Mouse (Mus musculus) MEL (cell line): ENCODE measurements around the gene Myo1h. TPM values are rescaled to one million over a fixed set of nuclear protein-coding genes. Genes with fewer than 3 reads are reported as not detected.

Experiments used
- DNase-seq: peaks from one replicate; pipeline ENCODE4 v3.0.0; 2011; ENCODE audit warnings: low read depth, low spot score
- H3K27ac ChIP-seq: 2 replicates; pipeline ENCODE4 v1.5.1; 2012; ENCODE audit warnings: low read depth, mild to moderate bottlenecking, control low read depth, low read length, moderate library complexity; ENCODE audit not compliant: control insufficient read depth
- H3K27me3 ChIP-seq, 2 experiments: fragments of 150-350 bp in 1 of 2; sonication (generic) in 1 of 2; 2 replicates each; pipeline ENCODE4 v1.6.1; 2012; ENCODE audit warnings: low read length in 2 of 2, mild to moderate bottlenecking in 2 of 2, improper control_type of control experiment in 1 of 2, moderate library complexity in 1 of 2; ENCODE audit not compliant: insufficient read depth in 2 of 2, control insufficient read depth in 1 of 2
- H3K36me3 ChIP-seq, 2 experiments: 2 replicates each; pipeline ENCODE4 v1.6.1; 2012 to 2014; ENCODE audit warnings: low read length in 2 of 2, improper control_type of control experiment in 1 of 2, inconsistent platforms in 1 of 2, mild to moderate bottlenecking in 1 of 2; ENCODE audit not compliant: insufficient read depth in 2 of 2, control insufficient read depth in 1 of 2
- H3K4me1 ChIP-seq, 2 experiments: fragments of 150-350 bp in 1 of 2; sonication (generic) in 1 of 2; 2 replicates each; pipeline ENCODE4 v1.6.1; 2012; ENCODE audit warnings: low read length in 2 of 2, improper control_type of control experiment in 1 of 2, mild to moderate bottlenecking in 1 of 2; ENCODE audit not compliant: insufficient read depth in 2 of 2, control insufficient read depth in 1 of 2
- H3K4me3 ChIP-seq, 2 experiments: fragments of 150-350 bp in 1 of 2; sonication (generic) in 1 of 2; 2 replicates each; pipeline ENCODE4 v1.5.1; 2012; ENCODE audit warnings: low read depth in 2 of 2, low read length in 2 of 2, mild to moderate bottlenecking in 2 of 2, moderate library complexity in 2 of 2, control low read depth in 1 of 2, improper control_type of control experiment in 1 of 2; ENCODE audit not compliant: control insufficient read depth in 1 of 2, insufficient read depth in 1 of 2
- H3K79me2 ChIP-seq: 2 replicates; pipeline ENCODE4 v1.6.1; 2012; ENCODE audit warnings: mild to moderate bottlenecking, low read length, moderate library complexity; ENCODE audit not compliant: control insufficient read depth, poor library complexity, insufficient read depth
- H3K9ac ChIP-seq: 2 replicates; pipeline ENCODE4 v1.6.1; 2012; ENCODE audit warnings: low read depth, mild to moderate bottlenecking, control low read depth, low read length, moderate library complexity; ENCODE audit not compliant: control insufficient read depth, poor library complexity, severe bottlenecking
- H3K9me3 ChIP-seq: fragments of 150-350 bp; sonication (generic); replicated peaks from 2 replicates; pipeline ENCODE4 v1.6.1; 2012; ENCODE audit warnings: mild to moderate bottlenecking, low read length, improper control_type of control experiment, moderate library complexity; ENCODE audit not compliant: insufficient read depth
- CHD1 ChIP-seq: IDR thresholded peaks from 2 replicates; pipeline ENCODE4 v1.6.1; 2012; ENCODE audit warnings: low read depth, mild to moderate bottlenecking, inconsistent platforms, low read length, improper control_type of control experiment
- CTCF ChIP-seq, 3 experiments: IDR thresholded peaks in 2 of 3; conservative IDR thresholded peaks in 1 of 3; 2 replicates each; pipeline ENCODE4 v1.5.1; 2011 to 2012; ENCODE audit warnings: low read length in 3 of 3, low read depth in 2 of 3, mild to moderate bottlenecking in 2 of 3, improper control_type of control experiment in 1 of 3, inconsistent platforms in 1 of 3, mixed read lengths in 1 of 3, moderate library complexity in 1 of 3; ENCODE audit not compliant: control insufficient read depth in 1 of 3, insufficient read depth in 1 of 3, poor library complexity in 1 of 3, severe bottlenecking in 1 of 3
- EP300 ChIP-seq, 2 experiments: IDR thresholded peaks; 2 replicates each; pipeline ENCODE4 v1.6.1; 2011; ENCODE audit warnings: improper control_type of control experiment in 2 of 2, low read length in 2 of 2, low read depth in 1 of 2, mild to moderate bottlenecking in 1 of 2
- GABPA ChIP-seq: IDR thresholded peaks from 2 replicates; pipeline ENCODE4 v1.6.1; 2012; ENCODE audit warnings: low read depth, mild to moderate bottlenecking, inconsistent platforms, low read length, improper control_type of control experiment, moderate library complexity
- GATA1 ChIP-seq: IDR thresholded peaks from 2 replicates; pipeline ENCODE4 v1.6.1; 2011; ENCODE audit warnings: low read depth, low read length, improper control_type of control experiment
- HCFC1 ChIP-seq: IDR thresholded peaks from 2 replicates; pipeline ENCODE4 v1.6.1; 2012; ENCODE audit warnings: low read depth, mild to moderate bottlenecking, inconsistent platforms, low read length, improper control_type of control experiment, moderate library complexity
- JUND ChIP-seq: IDR thresholded peaks from 2 replicates; pipeline ENCODE4 v1.6.1; 2011; ENCODE audit warnings: low read depth, mild to moderate bottlenecking, improper control_type of control experiment, low read length
- KAT2A ChIP-seq: conservative IDR thresholded peaks from 2 replicates; pipeline ENCODE4 v1.6.1; 2012; ENCODE audit warnings: low read depth, low read length, improper control_type of control experiment, inconsistent platforms
- MEF2A ChIP-seq: IDR thresholded peaks from 2 replicates; pipeline ENCODE4 v1.6.1; 2014; ENCODE audit warnings: low read depth, mild to moderate bottlenecking, inconsistent platforms, low read length, improper control_type of control experiment; ENCODE audit not compliant: poor library complexity, insufficient replicate concordance, severe bottlenecking; ENCODE audit errors: extremely low read depth
- MXI1 ChIP-seq: IDR thresholded peaks from 2 replicates; pipeline ENCODE4 v1.6.1; 2011; ENCODE audit warnings: mild to moderate bottlenecking, low read depth, low read length, improper control_type of control experiment
- MYC ChIP-seq: IDR thresholded peaks from 2 replicates; pipeline ENCODE4 v1.6.1; 2011; ENCODE audit warnings: low read depth, mild to moderate bottlenecking, low read length, improper control_type of control experiment, moderate library complexity
- NRF1 ChIP-seq: IDR thresholded peaks from 2 replicates; pipeline ENCODE4 v1.6.1; 2014; ENCODE audit warnings: low read depth, mild to moderate bottlenecking, inconsistent platforms, low read length, improper control_type of control experiment, moderate library complexity; ENCODE audit not compliant: poor library complexity, insufficient read depth, severe bottlenecking
- POLR2A ChIP-seq, 2 experiments: IDR thresholded peaks; 2 replicates each; pipeline ENCODE4 v1.6.1; 2011 to 2012; ENCODE audit warnings: low read length in 2 of 2, mild to moderate bottlenecking in 2 of 2, control low read depth in 1 of 2, improper control_type of control experiment in 1 of 2, low read depth in 1 of 2, moderate library complexity in 1 of 2; ENCODE audit not compliant: control insufficient read depth in 1 of 2, insufficient read depth in 1 of 2, poor library complexity in 1 of 2
- POLR2AphosphoS2 ChIP-seq: IDR thresholded peaks from 2 replicates; pipeline ENCODE4 v1.6.1; 2011; ENCODE audit warnings: low read length, improper control_type of control experiment
- RAD21 ChIP-seq: IDR thresholded peaks from 2 replicates; pipeline ENCODE4 v1.6.1; 2011; ENCODE audit warnings: mild to moderate bottlenecking, low read depth, low read length, improper control_type of control experiment
- SIN3A ChIP-seq: IDR thresholded peaks from 2 replicates; pipeline ENCODE4 v1.6.1; 2012; ENCODE audit warnings: low read length, improper control_type of control experiment, inconsistent platforms
- SMC3 ChIP-seq: IDR thresholded peaks from 2 replicates; pipeline ENCODE4 v1.6.1; 2011; ENCODE audit warnings: low read depth, low read length, improper control_type of control experiment
- TCF12 ChIP-seq: IDR thresholded peaks from 2 replicates; pipeline ENCODE4 v1.6.1; 2014; ENCODE audit warnings: low read depth, mild to moderate bottlenecking, inconsistent platforms, low read length, improper control_type of control experiment, moderate library complexity
- USF2 ChIP-seq, 2 experiments: IDR thresholded peaks; 2 replicates each; pipeline ENCODE4 v1.6.1; 2011 to 2012; ENCODE audit warnings: improper control_type of control experiment in 2 of 2, low read length in 2 of 2, borderline replicate concordance in 1 of 2, inconsistent platforms in 1 of 2, low read depth in 1 of 2, mild to moderate bottlenecking in 1 of 2; ENCODE audit not compliant: insufficient read depth in 1 of 2
- ZC3H11A ChIP-seq: IDR thresholded peaks from 2 replicates; pipeline ENCODE4 v1.6.1; 2012; ENCODE audit warnings: low read depth, mild to moderate bottlenecking, inconsistent platforms, low read length, improper control_type of control experiment
- polyA plus RNA-seq, 2 experiments: library from polyadenylated mRNA; stranded (reverse) in 1 of 2; unstranded in 1 of 2; fragments of >175 nt in 1 of 2; fragments of >200 nt in 1 of 2; gene quantifications; 2 replicates each; pipeline versions ENCODE4 v1.2.1 to v1.2.4; 2012; ENCODE audit warnings: low replicate concordance in 2 of 2, low read depth in 1 of 2; ENCODE audit not compliant: insufficient read length in 2 of 2, insufficient read depth in 1 of 2, missing spikeins in 1 of 2
- total RNA-seq: library from RNA; depleted of rRNA; stranded (reverse); fragments of 300-350 nt; gene quantifications from 2 replicates; pipeline ENCODE4 v1.2.3, GENCODE M21; 2012

The Myo1h gene
- total and polyA plus RNA-seq, 3 experiments, result 0.33 to 4.6 TPM; not detected in 1

DNA sequence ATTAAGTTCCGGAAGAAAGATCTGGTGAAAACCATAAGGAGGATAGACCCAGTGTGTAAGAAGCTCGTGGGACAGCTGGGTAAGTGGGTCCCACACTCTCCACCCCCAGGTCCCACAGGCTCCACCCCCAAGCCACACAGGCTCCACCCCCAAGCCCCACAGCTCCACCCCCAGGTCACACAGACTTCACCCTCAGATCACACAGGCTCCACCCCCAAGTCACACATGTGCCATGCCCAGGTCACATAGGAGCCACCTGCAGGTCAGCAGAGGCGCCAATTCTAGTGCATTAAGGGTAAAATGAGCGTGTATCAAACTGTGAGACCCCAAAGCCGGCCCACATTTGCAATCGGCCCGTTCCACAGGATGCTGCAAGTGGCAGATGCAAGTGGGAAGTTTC, 42.5 kb upstream of the Myo1h start:
- Histone ChIP-seq H3K79me2 (no peaks in the 10 kb centered on the region), H3K4me1 (peaks cover 0 to 4% of the 10 kb centered on the region in 2 experiments; a peak in 1 of 4 replicates), H3K9ac (no peak overlapping the region), H3K36me3 (no peaks in the 10 kb centered on the region), H3K27me3 (no peaks in the 10 kb centered on the region), H3K9me3 (no peaks in the 10 kb centered on the region), H3K27ac (no peak overlapping the region), H3K4me3 (no peak overlapping the region)
- DNase-seq, result peak; percentile 28
- TF ChIP-seq CHD1 (no peak), SIN3A (no peak), NRF1 (no peak), GABPA (no peak), SMC3 (0 out of 2 replicates have a peak, but pooled peaks have one; percentile 23), CTCF (IDR thresholded peaks at IDR 0.05 in 2 of 3, conservative IDR thresholded peaks at IDR 0.05 in 1 of 3; ENCODE audit: control insufficient read depth in 1 of 3, insufficient read depth in 1 of 3, low read depth in 2 of 3, low read length in 3 of 3, poor library complexity in 1 of 3, severe bottlenecking in 1 of 3) (peak in 1 of 3 experiments; percentile 1; a peak in 1 of 6 replicates), KAT2A (no peak)

DNA sequence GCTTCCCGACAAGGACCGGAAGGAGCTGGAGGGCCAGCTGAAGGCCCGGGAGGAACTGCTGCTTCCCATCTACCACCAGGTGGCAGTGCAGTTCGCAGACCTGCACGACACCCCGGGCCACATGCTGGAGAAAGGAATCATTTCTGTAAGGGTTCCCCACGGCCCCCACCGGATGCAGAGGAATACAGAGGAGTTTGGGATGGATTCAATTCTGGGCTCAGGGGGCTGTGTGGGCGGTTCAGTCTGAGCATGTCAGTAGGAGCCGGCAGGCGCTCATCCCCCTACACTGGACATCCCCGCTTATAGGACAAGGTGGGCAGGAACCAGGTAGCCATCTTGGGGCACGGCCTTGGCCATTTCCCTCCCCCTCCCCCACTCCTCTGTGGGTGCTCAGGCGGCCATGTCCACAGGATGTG, 40.8 kb upstream of the Myo1h start:
- DNase-seq, result peak; percentile 85
- 0 out of 2 replicates have a peak overlapping the region, but pooled peaks have one; percentile 48 for H3K9ac ChIP-seq
- H3K4me1 ChIP-seq, result peaks cover 0 to 4% of the 10 kb centered on the region in 2 experiments; a peak in 1 of 4 replicates
- H3K27me3 ChIP-seq, result no peaks in the 10 kb centered on the region
- peak overlapping the region in 1 of 2 experiments; percentile 33; a peak in 2 of 4 replicates for H3K4me3 ChIP-seq
- H3K27ac ChIP-seq, result no peak overlapping the region
- no peaks in the 10 kb centered on the region for H3K79me2 ChIP-seq
- H3K36me3 ChIP-seq, result no peaks in the 10 kb centered on the region
- no peaks in the 10 kb centered on the region for H3K9me3 ChIP-seq
- TF ChIP-seq POLR2AphosphoS2 (no peak), CTCF (IDR thresholded peaks at IDR 0.05 in 2 of 3, conservative IDR thresholded peaks at IDR 0.05 in 1 of 3; ENCODE audit: control insufficient read depth in 1 of 3, insufficient read depth in 1 of 3, low read depth in 2 of 3, low read length in 3 of 3, poor library complexity in 1 of 3, severe bottlenecking in 1 of 3) (peak; percentile 76 to 96 (median 96)), SMC3 (peak; percentile 95), MEF2A (no peak), POLR2A (IDR thresholded peaks at IDR 0.05; ENCODE audit: control insufficient read depth in 1 of 2, insufficient read depth in 1 of 2, low read depth in 1 of 2, low read length in 2 of 2, poor library complexity in 1 of 2) (0 out of 4 replicates have a peak, but pooled peaks of 1 of the 2 experiments have one; percentile 6), USF2 (IDR thresholded peaks at IDR 0.05; ENCODE audit: borderline replicate concordance in 1 of 2, insufficient read depth in 1 of 2, low read depth in 1 of 2, low read length in 2 of 2) (no peak), JUND (no peak), GATA1 (no peak), HCFC1 (0 out of 2 replicates have a peak, but pooled peaks have one; percentile 22), SIN3A (peak; percentile 7; the same call in 1 of the 2 replicates), GABPA (no peak), RAD21 (peak; percentile 81), ZC3H11A (peak; percentile 70), TCF12 (no peak), MYC (peak; percentile 57; the same call in 1 of the 2 replicates), EP300 (IDR thresholded peaks at IDR 0.05; ENCODE audit: low read depth in 1 of 2, low read length in 2 of 2) (no peak), MXI1 (no peak)
- TF ChIP-seq, all 39 proteins: peak for 8
